Mouse (Mus musculus) adrenal gland, postnatal 36 days (tissue): ENCODE measurements around the gene Pcdh7. TPM values are rescaled to one million over a fixed set of nuclear protein-coding genes. Genes with fewer than 3 reads are reported as not detected.

ENCODE experiments used
- DNase-seq, 2 experiments: peaks; one replicate each; pipeline ENCODE4 v3.0.0; 2021; ENCODE audit warnings: mixed read lengths in 1 of 2
- total RNA-seq, 2 experiments: library from RNA; stranded (reverse); gene quantifications; 2 replicates each; pipeline ENCODE4 v1.2.3; 2021

Gene Pcdh7
- total RNA-seq, 2 experiments from 2014 or later, result 1.7 to 3.2 TPM

DNA sequence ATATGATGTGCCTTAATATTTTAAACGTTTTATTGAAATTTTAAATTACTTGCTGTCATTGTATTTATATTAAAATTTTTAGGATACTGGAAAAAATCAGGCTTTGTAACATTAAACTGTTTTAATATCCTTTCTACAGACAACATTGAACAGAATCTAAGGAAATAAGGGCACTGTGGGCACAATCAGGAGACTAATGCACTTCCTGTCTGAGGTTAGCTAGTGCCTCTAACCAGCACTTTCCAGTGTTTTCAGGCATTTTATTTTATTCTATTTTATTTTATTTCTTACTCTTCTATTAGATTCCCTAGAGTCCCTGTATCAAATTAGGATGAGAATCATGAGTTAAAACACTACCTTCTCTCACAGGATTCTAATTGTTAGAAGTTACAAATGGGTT is 28.1 kb downstream of the Pcdh7 start:
- no peak for DNase-seq

DNA sequence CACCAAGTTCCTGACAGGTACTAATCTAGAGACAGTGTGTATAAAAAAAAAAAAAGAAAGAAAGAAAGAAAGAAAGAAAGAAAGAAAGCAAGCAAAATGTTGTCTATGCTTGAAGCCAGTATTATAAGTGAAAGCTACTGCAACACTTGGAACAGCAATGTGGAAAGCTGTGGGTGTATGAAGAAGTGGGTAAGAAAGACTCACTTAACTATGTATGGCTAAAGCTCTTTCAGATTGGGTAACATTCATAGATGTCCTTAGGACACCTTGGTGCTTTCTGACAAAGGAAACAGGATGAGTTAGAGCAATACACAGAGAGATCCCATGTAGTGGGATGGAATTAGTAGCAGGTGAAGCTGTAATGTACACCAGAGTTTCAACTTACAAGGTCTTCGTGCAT is 32.6 kb downstream of the Pcdh7 start:
- DNase-seq, result no peak

DNA sequence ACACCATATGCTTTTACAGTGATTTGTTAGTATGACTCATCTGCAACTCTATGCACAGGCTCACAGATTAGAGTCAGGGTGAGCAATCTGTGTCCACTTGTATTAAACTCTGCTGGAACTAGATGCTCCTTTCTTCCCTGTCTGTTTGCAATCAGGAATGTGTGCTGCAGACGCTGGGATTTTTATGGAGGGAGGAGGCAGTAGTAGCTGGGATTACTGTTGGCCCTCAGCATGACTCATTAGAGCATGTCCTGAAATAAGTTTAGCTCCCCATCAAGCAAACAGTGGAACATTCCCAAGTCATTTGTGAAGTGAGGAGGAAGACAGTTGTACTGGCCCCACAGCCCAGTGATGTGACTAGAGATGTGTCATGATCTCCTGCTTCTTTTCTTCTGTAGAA is 38.0 kb downstream of the Pcdh7 start:
- DNase-seq, result no peak

DNA sequence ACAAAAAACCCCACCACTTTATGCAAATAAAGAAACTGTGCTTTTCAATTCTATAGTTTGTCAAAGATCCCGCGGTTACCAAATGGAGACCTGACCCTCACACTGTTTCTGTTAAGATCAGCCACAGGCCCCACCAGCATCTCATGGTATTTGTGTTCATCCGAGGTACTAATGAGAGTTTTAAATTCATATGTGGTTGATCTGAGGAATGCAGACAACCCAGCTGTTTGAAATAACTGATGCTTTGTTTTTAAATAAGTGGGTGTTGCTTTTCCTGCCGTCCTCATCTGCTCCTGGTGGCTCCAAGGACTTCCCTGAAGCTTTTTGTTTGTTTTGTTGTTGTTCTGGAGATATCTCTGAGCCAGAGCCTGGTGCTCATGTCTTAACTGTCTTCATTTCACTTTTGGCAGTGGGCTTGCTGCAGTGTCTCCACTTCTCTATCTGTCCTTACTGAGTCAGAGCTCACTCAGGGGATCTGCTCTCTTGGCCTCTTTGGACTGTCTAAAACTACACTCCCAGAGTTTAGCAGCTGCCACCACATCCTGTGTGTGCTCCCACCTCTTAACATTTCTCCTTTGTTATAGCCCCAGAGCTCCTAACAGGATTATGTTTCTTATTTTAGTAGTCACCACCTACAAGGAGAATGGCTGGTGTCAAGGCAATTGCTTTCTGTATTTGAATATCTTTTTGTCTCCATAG is 39.1 kb downstream of the Pcdh7 start:
- no peak for DNase-seq

DNA sequence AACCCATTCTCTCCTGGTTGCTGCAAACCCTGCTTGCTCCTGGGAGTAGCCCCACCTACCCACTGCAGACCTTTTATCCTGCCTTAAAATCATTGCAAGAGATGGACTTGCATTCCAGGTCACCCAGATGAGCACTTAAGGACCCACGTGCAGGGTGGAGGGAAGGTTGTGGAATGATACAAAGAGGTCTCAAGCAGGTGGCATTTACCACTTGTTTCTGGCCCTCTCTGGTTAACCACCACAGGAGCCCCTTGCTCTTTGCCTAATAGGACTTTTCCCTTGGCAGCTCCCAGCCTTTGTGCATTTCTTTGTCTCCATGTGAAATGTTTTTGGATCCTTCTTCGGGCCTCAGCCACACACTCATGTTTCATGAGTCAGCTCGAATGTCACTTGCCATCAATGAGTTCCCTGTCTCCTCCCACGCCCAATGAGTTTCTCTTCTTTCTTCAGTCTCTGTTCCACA is 39.7 kb downstream of the Pcdh7 start:
- DNase-seq, result no peak

DNA sequence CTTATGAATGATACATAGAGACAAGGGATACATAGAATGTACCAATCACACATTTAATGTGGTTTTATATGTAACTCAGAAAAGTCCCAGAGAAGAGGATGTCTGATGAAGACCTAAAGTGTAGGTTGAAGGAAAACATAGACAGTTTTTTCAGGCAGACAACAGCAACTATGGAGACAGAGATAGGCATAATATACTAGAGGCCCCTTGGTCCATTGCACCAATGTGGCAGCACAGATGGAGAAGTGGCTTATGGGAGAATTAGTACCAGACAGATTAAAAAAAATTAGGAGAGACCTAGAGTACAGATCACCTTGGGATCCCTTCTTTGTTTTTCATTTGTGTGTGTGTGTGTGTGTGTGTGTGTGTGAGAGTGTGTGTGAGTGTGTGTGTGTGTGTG is 41.2 kb downstream of the Pcdh7 start:
- no peak for DNase-seq

DNA sequence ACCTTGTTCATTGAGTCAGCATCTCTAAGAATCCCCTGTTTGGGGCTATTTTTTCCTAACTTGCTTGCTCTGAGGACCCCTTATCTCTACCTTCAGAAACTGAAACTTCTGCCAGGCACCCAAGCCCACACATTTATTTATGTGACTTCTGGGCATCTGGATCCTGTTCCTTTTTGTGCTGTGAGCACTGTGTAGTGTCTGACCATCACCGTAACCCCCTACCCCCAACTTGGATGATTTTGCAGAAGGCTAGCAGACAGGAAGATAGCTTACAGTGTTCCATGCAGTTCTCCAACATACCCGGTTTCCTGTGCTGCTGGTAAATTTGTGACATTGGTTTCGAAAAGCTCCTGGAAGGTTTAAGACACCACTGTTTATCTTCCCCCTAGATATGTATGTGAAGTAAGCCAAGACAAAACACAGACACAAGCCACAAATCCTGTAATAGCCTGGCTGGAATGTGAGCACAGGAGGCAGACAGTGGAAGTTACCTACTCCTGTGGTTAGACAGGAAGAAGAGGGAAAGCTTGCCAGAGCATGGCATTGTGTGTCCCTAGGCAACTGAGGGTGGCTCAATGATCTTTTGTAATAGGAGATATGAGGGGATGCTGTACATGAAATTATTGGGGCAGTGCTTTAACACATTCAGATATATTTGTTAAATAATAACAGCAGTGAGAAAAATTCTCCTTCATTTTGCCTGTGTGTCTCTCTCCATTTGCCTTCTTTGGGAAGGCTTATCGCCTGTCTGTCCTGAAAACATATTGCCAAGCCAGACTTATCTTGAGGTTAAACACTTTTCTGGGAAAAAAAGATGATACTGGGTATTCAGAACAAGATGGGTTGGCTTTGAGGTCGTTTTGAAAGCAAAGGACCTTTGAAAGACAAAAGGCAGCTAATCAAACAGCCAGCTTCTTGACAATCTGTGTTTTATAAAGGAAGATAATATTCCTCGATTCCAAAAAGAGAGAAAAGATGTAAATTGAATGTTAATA is 42.6 kb downstream of the Pcdh7 start:
- no peak for DNase-seq

DNA sequence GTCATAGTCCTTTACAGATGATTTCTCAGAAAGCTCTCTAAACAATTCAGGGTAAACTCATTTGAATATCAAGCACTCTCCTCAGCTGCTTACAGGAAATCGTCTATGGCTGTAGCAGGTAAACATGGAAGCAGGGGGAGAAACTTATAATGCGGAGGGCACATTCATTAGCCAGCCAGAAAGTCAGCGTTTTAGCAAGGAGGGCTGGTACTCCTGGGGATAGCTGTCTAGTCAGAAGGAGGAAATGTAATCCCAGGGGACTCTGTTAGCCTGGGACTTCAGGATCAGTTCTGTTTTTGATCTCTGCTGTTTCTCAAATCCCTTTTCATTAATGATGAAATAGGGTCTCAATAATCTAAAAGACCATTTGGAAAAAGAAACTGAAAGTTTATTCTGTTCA is 47.6 kb downstream of the Pcdh7 start:
- DNase-seq, result no peak

DNA sequence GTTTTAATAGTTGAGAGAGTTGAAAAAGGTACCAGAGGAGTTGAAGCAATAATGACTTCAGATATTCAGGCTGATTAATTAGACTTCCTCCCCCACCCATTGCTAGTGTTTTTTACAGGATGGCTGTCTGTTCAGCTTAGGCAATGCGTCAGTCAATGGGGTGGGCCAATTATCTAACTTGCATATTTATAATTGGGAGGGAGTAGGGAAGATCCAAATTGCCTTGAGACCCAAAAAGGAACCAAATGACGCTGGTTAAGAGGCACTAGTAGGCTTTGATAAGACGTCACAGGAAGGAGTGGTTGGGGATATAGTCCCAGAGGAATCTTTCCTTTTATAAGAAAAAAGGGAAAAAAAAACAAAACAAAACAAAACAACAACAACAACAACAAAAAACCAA is 49.6 kb downstream of the Pcdh7 start:
- no peak for DNase-seq

DNA sequence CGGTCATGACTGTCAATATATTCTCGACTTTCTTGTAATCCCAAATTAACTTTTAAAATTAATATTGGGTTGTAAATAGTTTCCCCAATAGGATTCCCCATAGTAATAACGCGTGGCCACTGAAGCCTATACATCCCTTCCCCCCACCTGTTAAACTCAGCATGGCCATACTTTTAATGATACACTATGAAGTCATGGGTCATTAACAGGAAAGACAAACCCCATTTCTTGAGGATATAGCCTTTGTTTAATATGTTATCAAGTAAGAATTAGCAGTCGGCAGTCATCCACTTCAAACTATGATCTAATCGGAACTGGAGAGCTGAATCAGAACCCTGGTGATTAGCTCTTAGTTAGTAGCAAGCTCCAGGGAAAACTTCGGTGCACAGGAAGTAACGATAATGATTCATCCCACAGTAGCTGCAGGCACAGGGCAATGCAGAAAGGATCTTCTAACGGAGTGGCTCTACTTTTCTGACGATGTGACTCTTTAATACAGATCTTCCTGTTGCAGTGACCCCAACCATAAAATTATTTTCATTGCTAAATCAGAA is 50.8 kb downstream of the Pcdh7 start:
- no peak for DNase-seq

DNA sequence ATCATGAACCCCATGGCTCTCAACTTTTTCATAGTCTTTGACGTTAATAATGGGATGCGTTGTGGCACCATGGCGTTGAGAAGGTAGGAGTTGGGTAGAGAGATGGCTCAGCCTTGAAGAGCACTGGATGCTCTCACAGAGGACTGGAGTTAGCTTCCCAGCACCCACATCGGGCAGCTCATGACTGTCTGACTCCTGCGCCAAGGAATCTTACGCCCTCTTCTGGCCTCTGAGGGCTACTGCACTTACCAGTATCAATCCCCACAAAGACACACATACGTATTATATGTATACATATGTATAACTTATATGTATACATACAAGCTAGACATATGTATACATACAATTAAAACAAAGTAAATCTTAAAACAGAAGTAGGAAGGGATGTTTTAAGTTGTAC is 51.9 kb downstream of the Pcdh7 start:
- DNase-seq, result no peak

DNA sequence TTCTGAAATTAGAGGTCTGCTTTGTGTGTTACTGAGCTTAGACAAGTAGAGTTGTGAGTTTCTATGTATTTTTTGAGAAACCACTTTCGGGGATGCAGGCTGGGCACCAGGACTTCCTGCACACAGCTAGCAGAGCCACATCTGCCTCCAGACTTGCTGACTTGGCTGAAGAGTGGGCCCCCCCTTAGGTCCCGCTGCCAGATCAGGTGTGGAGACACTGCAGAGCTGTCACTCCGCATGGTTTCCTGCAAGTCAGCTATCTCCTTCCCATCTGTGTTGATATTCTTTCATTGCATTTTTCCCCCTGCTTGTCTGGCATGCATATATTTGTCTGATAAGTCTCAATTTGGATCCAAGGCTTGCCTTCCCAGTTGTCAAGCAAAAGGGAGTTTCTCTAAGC is 52.6 kb downstream of the Pcdh7 start:
- DNase-seq, result no peak

DNA sequence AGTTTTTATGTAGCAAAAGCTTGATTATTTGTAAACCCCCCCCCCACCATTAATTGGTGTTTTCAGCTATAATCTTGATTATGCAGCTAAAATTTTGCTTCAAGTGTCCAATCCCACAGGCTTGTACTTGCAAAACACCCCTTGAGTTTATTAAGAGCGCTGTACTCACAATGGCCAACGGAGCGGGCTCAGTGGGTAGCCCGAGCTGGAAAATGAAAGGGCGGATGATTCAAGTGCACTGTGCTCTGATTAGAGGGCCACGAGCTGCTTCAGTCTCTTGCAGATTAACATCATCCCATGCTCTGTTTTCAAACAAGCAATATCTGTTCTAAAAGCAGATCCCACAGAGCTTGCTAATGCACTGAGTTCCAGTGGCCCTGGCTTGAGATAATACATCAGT is 53.4 kb downstream of the Pcdh7 start:
- no peak for DNase-seq

DNA sequence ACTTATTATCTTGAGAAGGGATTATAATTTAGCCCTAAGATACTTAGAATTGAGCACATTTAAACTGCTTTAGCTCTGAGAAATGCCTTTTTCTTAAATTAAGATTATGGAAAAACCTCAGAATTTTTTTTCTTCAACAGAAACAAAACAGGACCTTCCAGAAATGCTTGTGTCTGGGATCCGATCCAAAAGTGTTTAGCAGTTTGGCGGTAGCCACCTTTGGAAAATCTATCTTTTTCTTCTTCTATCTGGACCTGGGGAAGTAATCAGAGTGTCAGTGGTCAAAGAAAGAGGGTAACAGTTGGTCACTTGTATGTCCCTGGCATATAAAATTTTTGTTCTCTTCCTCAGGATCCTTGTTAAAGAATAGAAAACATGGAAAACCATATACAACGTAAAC is 54.9 kb downstream of the Pcdh7 start:
- DNase-seq, result no peak

DNA sequence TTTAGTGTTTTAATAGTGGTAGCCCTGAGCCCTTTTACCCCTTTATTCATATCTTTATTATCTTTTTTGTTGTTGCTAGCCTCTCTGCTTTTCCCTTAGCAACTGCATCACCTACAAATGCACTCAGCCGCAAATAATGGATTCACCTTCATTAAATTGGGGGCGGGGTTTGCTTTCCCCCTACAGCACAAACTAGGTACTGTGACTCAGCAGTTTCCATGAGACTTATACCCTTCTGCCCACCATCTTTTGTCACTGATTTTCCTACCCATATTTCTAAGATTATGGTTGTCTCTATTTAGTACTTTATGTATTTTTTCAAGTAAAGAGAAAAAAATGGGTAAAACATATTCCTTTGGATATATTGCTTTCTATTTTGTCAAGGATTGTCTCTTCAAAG is 56.7 kb downstream of the Pcdh7 start:
- DNase-seq, result no peak

DNA sequence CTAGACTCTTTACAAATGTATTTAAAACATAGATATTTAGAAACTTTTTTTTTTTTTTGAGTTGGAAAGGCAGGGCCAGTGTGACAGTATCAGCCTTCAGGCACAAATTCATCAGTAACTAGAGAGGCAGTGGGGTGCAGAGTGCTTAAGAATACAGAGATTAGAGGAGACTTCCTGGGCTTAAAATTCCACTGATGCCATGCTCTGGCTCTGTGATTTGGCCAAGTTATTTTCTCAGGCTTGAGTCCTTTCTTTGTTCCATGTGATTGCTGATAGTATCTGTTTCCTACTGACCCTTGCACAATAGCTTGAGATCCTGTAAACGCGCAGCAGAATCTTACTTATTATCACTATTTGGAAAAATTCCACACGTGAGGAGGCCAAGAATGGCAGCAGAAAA is 60.3 kb downstream of the Pcdh7 start:
- DNase-seq, result no peak

DNA sequence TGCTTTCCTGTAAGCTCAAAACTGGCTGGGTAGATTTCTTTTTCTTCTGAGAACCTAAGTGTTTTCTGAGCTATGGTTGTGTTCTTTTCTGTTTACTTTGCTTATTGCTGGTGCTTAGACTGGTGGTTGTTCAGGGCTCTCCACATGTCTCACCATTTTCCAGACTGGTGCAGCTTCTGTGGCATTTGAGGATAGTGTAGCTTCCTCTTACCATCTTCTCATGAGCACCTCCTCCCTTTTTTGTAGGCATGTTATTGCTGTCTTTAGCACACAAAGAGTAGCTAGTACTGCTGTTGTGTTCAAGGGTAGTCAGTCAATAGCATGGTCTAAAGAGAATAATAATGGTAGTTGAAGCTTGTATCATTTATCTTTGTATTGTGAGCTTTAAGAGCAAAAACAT is 62.2 kb downstream of the Pcdh7 start:
- no peak for DNase-seq

DNA sequence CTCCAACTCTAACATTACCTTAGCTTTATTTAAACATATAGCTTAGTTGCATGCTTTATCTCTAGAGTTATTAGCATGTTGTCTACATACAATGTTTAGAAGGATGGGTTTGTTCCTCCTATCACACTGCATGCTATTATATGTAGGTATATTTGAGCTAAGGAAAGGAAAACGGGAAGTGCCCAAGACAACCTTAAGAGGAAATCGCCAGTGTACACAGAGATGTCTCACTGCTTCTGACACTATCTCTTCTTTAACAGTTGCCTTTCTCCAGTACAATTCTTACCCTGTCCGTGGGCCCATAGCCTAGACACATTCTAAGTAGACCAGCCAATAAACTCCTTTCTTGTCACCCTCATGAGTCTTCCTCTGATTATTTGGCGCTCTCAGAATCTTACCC is 62.8 kb downstream of the Pcdh7 start:
- no peak for DNase-seq

DNA sequence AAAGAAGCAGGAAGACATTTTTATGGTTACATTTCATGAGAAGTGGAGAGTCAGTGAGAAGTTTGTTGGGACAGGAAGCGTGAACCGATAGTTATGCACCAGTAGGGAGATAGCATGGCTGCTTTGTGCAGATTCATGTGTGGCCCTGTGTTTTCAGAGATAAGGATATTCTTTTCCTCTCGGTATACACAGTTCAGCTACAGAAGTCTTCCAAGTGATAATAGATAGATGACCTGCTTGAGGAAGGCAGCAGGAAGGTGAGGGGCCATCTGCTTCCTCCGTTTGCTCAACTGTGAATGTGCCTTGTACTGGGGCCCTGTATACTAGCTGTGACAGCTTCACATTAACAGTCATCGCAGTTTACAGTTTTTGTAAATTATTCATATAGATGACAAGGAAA is 64.2 kb downstream of the Pcdh7 start:
- no peak for DNase-seq

DNA sequence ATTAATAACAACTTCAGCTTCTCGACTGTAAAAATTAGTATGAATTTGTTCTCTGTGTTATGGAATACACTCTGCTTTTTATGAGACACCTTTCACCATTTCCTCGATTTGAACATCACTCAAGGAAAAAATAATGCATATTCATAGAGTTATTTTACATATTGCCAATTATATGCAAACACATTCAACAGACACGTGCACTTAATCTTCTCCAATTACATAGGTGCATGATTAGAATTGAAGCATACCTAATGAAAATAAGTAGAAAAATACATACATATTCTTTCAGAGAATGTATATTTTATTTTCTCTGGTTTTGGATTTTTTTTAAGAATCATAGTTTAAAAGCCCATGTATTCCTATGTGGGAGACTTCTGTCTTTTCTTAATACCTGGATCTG is 64.8 kb downstream of the Pcdh7 start:
- no peak for DNase-seq

DNA sequence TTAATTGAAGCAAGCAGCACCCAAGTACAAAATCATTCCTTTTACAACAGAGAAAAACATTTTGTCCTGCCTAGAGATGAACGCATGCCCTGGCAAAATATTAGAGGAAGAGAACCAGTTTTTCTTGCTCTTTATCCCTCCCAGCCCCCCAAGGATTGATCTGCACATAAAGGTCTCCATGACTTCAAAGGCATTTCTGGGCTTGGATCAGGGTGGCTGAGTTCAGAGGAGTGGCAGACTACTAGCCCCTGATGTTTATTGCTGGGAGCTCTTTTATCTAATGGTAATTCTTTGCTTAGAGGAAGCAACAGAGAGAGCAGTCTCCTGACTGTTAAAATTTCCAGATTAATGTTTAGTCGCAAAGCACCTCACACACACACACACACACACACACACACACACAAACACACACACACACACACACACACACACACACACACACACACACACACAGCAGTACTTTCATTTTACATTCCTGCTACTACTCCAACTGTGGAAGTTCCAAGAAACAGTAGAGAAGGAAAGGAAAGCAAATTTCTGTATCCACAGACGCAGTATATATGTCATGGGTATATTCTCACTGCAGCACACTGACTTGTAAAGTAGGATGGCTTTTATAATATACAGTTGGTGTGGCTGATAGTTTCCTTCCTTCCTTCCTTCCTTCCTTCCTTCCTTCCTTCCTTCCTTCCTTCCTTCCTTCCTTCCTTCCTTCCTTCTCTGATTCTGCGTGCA is 71.2 kb downstream of the Pcdh7 start:
- no peak for DNase-seq

DNA sequence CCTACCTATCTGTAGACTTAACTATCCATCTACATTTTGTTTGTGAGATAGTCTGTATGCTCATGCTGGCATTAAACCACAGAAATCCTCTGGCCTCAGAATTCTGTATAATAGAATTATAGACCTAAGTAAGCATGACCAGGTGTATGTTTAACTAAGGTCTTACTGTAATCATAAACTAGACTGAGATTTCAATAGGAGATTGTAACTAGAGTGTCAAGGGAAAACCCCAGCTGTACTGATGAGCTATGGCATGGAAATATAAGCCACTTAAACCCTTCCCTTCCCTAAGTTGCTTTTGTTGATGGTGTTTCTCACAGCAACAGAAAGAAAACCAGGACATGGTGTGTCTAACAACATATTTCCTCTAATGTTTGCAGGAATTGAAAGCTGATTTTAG is 78.6 kb downstream of the Pcdh7 start:
- no peak for DNase-seq
